Mouse (Mus musculus) megakaryocyte, embryonic 14.5 days (primary cell): ENCODE results near the gene Lyz2. TPM values are rescaled to one million over a fixed set of nuclear protein-coding genes. Genes with fewer than 3 reads are reported as not detected.
"Not testable (repeated sequence)": the region's sequence is repeated elsewhere in the genome, so short reads cannot be mapped to it uniquely, and the experiment has no call there.

ENCODE experiments used
- H3K27me3 ChIP-seq: replicated peaks from 2 replicates; pipeline ENCODE3; 2012; ENCODE audit warnings: inconsistent platforms
- H3K36me3 ChIP-seq: replicated peaks from 2 replicates; pipeline ENCODE3; 2012; ENCODE audit warnings: low read length, inconsistent platforms, mixed read lengths
- H3K4me1 ChIP-seq: 2 replicates; pipeline ENCODE4 v1.6.1; 2012; ENCODE audit warnings: inconsistent platforms
- H3K4me3 ChIP-seq: replicated peaks from 2 replicates; pipeline ENCODE3; 2012; ENCODE audit warnings: moderate library complexity, mild to moderate bottlenecking, inconsistent platforms
- H3K9me3 ChIP-seq: 2 replicates; pipeline ENCODE4 v1.6.1; 2012; ENCODE audit warnings: inconsistent platforms
- FLI1 ChIP-seq: IDR thresholded peaks from 2 replicates; pipeline ENCODE4 v1.6.1; 2012; ENCODE audit warnings: low read length, inconsistent platforms, mixed read lengths
- GATA1 ChIP-seq: IDR thresholded peaks from 3 replicates; pipeline ENCODE4 v1.6.1; 2012; ENCODE audit warnings: mixed read lengths, low read length, inconsistent platforms, borderline replicate concordance
- polyA plus RNA-seq: library from polyadenylated mRNA; stranded (reverse); fragments of >175 nt; gene quantifications from 2 replicates; pipeline ENCODE4 v1.2.3, GENCODE M21; 2012; ENCODE audit warnings: low replicate concordance; ENCODE audit not compliant: insufficient read depth

Lyz2 gene
- polyA plus RNA-seq, 1 experiment: 101 TPM

- H3K36me3 ChIP-seq: no peaks in the 10 kb centered on the region
- H3K27me3 ChIP-seq: peaks cover 2% of the 10 kb centered on the region
- TF ChIP-seq GATA1 (no peak), FLI1 (no peak)
- 0 out of 2 replicates have a peak, but pooled peaks cover 3% of the 10 kb centered on the region for H3K9me3 ChIP-seq
- H3K4me1 ChIP-seq: peaks cover 49% of the 10 kb centered on the region
- no peak overlapping the region for H3K4me3 ChIP-seq
Observed at GRCm38 (mm10) chr10:117299901-117300520, 17.9 kb upstream of the Lyz2 start.

GRCm38 (mm10) chr10:117299106-117299505 lies 17.0 kb upstream of the Lyz2 start:
- Histone ChIP-seq H3K27me3 (peaks cover 2% of the 10 kb centered on the region), H3K4me1 (peaks cover 47% of the 10 kb centered on the region), H3K9me3 (0 out of 2 replicates have a peak, but pooled peaks cover 3% of the 10 kb centered on the region), H3K36me3 (no peaks in the 10 kb centered on the region), H3K4me3 (no peak overlapping the region)
- no peak for TF ChIP-seq GATA1
- TF ChIP-seq FLI1: no peak

DNA sequence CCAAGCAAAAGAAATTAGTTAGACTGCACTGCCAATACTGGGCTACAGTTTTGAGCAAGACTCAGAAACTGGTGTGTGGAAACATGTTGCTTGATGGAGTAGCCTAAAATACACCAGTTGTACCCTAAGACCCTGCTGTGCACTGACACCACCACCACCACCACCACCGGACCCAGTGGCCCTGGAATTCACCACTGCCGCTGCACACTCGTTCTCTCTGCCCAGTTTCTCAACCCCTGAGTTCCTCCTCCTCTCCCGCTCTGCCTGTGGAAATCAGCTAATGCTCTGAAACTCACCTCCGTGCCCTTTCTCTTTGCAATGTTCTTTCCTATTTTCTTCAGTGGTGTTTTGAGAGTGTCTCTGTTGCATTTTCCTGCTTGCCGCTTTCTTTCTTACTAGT lies 16.2 kb upstream of the Lyz2 start:
- Histone ChIP-seq H3K4me3 (peak overlapping the region; percentile 54), H3K27me3 (peaks cover 2% of the 10 kb centered on the region), H3K4me1 (peaks cover 42% of the 10 kb centered on the region), H3K36me3 (no peaks in the 10 kb centered on the region), H3K9me3 (0 out of 2 replicates have a peak, but pooled peaks cover 3% of the 10 kb centered on the region)
- no peak for TF ChIP-seq GATA1
- no peak for TF ChIP-seq FLI1

DNA sequence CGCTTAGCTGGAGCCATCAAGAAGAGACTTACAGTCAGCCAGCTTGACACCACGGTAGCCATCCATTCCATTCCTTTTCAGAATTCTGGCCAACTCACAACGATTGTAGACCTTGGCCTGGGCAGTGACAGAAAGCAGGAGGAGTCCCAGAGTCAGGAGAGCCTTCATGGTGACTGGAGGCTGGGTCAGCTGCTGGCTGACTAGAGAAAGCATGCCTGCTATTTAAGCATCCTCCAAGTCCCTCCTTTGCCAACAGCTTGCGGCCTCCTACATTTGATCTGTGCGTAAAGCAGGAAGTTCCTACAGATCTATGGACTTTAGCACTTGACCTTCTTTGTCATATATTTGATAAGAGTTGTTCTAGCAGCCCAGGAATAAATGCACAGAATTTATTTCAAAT lies 10.6 kb upstream of the Lyz2 start, which contains the start of gene Lyz1:
Lyz1 (minus strand) TSS at position 198 of the 400 bp plus-strand sequence.
- peaks cover 30% of the 10 kb centered on the region for H3K4me1 ChIP-seq
- H3K27me3 ChIP-seq: peaks cover 4% of the 10 kb centered on the region
- H3K4me3 ChIP-seq: no peak within 1 kb of the TSS
- no peaks in the 10 kb centered on the region for H3K36me3 ChIP-seq
- TF ChIP-seq FLI1 (no peak), GATA1 (no peak)
- no peaks in the 10 kb centered on the region for H3K9me3 ChIP-seq

DNA sequence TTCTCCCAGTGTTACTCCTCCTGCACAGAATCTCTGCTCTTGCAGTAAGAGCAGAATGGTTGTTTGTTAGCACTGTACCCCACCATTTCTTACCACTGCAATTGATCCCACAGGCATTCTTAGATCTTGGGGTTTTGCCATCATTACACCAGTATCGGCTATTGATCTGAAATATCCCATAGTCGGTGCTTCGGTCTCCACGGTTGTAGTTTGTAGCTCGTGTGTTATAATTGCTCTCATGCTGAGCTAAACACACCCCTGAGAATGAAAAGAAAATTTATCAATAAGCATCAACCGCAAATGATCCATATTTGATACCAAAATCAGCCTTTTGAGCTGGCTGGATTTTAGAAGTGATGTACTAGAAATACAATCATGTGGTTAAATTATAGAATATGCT lies 8.8 kb upstream of the Lyz2 start:
- not testable (repeated sequence) for H3K9me3 ChIP-seq, H3K27me3 ChIP-seq, H3K4me3 ChIP-seq, H3K36me3 ChIP-seq
- peaks cover 46% of the 10 kb centered on the region for H3K4me1 ChIP-seq

GRCm38 (mm10) chr10:117290046-117290870 lies 8.1 kb upstream of the Lyz2 start:
- Histone ChIP-seq H3K4me3 (no peak overlapping the region), H3K36me3 (no peaks in the 10 kb centered on the region), H3K4me1 (peaks cover 48% of the 10 kb centered on the region), H3K9me3 (no peaks in the 10 kb centered on the region), H3K27me3 (peaks cover 2% of the 10 kb centered on the region)
- TF ChIP-seq FLI1: no peak
- TF ChIP-seq GATA1: no peak

DNA sequence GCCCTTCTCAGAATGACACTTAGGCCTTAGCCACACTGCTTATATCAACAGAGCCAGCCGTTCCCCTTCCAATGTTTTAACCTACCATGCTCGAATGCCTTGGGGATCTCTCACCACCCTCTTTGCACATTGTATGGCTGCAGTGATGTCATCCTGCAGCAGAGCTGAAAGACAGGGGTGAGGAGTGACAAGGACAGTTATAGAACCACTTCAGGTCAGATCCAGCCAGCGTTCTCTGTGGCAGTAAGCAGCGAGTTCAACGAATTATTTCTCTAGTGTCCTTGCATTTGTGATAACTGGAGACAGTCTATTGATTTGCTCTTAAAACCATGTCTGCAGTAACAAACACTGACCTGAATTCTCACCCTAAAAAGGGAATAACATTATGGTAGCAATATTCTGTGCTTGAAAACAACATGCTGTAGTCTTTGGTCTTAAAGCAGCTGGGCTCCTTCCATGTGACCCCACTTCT lies 6.9 kb upstream of the Lyz2 start:
- H3K9me3 ChIP-seq, H3K4me3 ChIP-seq, H3K36me3 ChIP-seq, H3K27me3 ChIP-seq: not testable (repeated sequence)
- H3K4me1 ChIP-seq: peaks cover 56% of the 10 kb centered on the region

- Histone ChIP-seq H3K27me3 (peaks cover 2% of the 10 kb centered on the region), H3K9me3 (no peaks in the 10 kb centered on the region), H3K4me1 (peaks cover 54% of the 10 kb centered on the region), H3K4me3 (no peak overlapping the region), H3K36me3 (no peaks in the 10 kb centered on the region)
- no peak for TF ChIP-seq GATA1
- TF ChIP-seq FLI1: no peak
Observed at GRCm38 (mm10) chr10:117288197-117289033, 6.3 kb upstream of the Lyz2 start.

DNA sequence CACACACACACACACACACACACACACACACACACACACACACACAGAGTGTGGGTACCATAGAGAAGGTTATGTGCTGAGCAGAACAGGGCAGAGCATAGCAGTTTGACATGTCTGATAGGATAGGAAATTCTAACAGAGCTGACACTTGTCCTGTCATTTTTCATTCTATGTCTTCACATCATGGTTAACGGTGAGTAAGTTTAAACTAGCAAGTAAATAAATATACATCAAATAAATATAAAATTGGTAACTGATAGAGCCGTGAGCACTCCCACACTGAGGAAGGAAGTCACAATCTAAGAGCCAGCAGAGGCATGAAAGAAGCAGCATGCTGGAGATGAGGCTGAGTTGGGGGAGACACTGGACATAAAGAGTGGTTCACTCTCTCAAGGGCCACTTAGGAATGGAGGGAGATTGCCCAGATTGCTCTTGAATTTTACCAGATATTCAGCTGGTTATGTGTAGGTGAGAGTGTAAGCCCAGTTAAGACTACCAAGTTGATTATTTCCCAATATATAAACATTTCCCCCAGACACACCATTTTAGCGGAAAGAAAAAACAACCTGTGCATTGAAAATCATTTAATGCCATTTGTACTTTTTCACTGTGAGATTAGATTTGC lies 5.2 kb upstream of the Lyz2 start:
- Histone ChIP-seq H3K9me3 (no peaks in the 10 kb centered on the region), H3K27me3 (peaks cover 2% of the 10 kb centered on the region), H3K4me3 (no peak overlapping the region), H3K36me3 (no peaks in the 10 kb centered on the region), H3K4me1 (peaks cover 59% of the 10 kb centered on the region)
- TF ChIP-seq GATA1: no peak
